Mouse (Mus musculus): ENCODE data around the gene Ccdc194. TPM values are rescaled to one million over a fixed set of nuclear protein-coding genes. Genes with fewer than 3 reads are reported as not detected.
"Not testable (repeated sequence)": the region's sequence is repeated elsewhere in the genome, so short reads cannot be mapped to it uniquely, and the experiment has no call there.

Ccdc194 gene
- polyA plus RNA-seq, 1 experiment from 2014 or later: 0.67 TPM

DNA sequence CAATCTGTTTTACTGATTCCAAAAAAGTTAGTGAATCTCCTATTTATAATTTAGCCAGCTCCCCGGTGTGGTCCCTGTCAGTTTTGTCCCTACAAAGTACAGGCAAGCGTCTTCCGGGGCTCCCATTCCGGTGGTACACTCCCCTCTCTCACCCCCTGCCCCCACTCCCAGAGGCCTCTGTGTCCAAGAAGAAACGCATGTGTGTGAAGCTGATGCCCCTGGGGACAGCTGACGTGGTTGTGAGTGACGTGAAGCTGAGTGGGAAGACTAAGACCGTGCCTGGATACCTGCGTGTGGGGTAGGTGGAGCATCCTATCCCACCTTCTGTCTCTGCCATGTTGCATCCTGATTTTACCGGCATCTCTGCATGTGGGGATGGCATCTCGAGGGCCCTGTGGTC lies 19.5 kb upstream of the Ccdc194 start:
- H3K27me3 ChIP-seq: peaks cover under 1% of the 10 kb centered on the region; the same call in 1 of the 2 replicates
- no peak overlapping the region for H3K27ac ChIP-seq
- no peak overlapping the region for H3K4me2 ChIP-seq (replicated peaks)
- no peak for ATAC-seq (ENCODE audit: low FRiP score)
- WGBS: 92% methylated on average over 11 of the region's 11 CpGs
- no peak overlapping the region for H3K9ac ChIP-seq
- H3K4me3 ChIP-seq: no peak overlapping the region
- H3K36me3 ChIP-seq: peaks cover 35% of the 10 kb centered on the region
- peaks cover 8% of the 10 kb centered on the region for H3K4me1 ChIP-seq
- H3K9me3 ChIP-seq (replicated peaks): no peaks in the 10 kb centered on the region

DNA sequence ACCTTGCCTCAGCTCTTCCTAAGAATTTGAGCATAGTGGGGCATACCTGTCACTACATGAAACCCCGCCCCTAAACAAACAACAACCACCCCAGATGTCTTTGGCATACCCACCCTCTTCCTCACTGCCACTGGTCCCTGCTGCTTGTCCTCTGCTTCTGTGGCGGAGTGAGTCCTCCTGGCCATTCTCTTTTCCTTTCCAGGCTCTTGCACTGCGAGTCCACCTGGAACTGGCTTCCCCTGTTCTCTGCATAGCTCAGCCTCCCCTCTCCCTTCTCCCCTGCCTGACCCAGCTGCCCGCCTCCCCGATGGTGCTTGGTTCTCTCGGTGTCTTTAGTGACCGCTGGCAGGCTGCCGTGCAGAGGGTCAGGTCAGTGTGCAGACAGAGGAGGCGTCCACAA lies 18.2 kb upstream of the Ccdc194 start:
- peaks cover 8% of the 10 kb centered on the region for H3K4me1 ChIP-seq
- no peak overlapping the region for H3K27ac ChIP-seq
- ATAC-seq (ENCODE audit: low FRiP score): no peak
- H3K27me3 ChIP-seq: peaks cover 7% of the 10 kb centered on the region
- H3K4me3 ChIP-seq: peak overlapping the region; percentile 85
- WGBS: 88% methylated on average over 9 of the region's 9 CpGs
- peak overlapping the region; percentile 87; the same call in 1 of the 2 replicates for H3K9ac ChIP-seq
- no peaks in the 10 kb centered on the region for H3K9me3 ChIP-seq (replicated peaks)
- peaks cover 35% of the 10 kb centered on the region for H3K36me3 ChIP-seq
- H3K4me2 ChIP-seq (replicated peaks): peak overlapping the region; percentile 90

DNA sequence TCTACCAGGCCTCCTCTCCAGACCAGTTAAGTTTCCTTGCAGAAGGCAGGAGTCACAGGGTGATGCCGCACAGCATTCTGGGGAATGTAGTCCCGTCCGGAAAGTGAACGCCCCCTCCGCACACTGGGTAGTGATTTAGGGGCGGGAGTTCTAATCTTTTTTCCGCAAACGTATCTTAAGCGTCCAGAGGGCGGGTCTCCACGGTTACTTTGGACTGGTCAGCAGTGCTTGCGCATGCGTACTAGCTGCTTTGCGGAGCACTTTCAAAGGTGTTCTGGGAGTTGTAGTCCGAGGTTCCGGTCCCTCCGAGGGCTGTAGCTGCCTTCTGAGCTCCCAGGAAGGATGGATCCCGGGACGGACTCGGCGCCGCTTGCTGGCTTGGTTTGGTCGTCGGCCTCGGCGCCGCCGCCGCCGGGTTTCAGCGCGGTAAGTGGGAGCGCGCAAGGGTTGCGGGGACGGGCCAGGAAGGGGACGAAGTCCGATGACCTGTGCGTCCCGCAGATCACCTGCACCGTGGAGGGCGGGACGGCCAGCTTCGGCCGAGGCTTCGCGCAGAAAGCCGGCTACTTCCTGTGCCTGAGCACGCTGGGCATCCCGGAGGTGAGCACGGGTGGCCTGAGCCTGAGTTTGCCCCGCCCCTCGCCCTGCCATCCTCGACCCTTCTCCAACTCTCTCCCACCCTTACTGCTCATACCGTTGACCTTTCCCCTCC lies 17.3 kb upstream of the Ccdc194 start, which contains the start of gene Mvb12a:
Mvb12a (plus strand) TSS at position 291 of the 712 bp plus-strand sequence.
- peak within 1 kb of the TSS; percentile 87 for H3K9ac ChIP-seq
- no peak within 1 kb of the TSS for H3K27ac ChIP-seq
- H3K4me1 ChIP-seq: peaks cover 8% of the 10 kb centered on the region
- WGBS: under 1% methylated on average over 44 of the region's 55 CpGs
- H3K4me3 ChIP-seq: peak within 1 kb of the TSS; percentile 85
- H3K27me3 ChIP-seq: peaks cover 16% of the 10 kb centered on the region
- peaks cover 26% of the 10 kb centered on the region for H3K36me3 ChIP-seq
- ATAC-seq (ENCODE audit: low FRiP score): peak; percentile 95
- peak within 1 kb of the TSS; percentile 90 for H3K4me2 ChIP-seq (replicated peaks)
- no peaks in the 10 kb centered on the region for H3K9me3 ChIP-seq (replicated peaks)

- H3K36me3 ChIP-seq: no peaks in the 10 kb centered on the region
- peak within 1 kb of the TSS; percentile 51 for H3K4me2 ChIP-seq (replicated peaks)
- H3K9ac ChIP-seq: no peak within 1 kb of the TSS
- no peak for ATAC-seq (ENCODE audit: low FRiP score)
- H3K4me3 ChIP-seq: peak within 1 kb of the TSS; percentile 26
- no peaks in the 10 kb centered on the region for H3K9me3 ChIP-seq (replicated peaks)
- peaks cover 7% of the 10 kb centered on the region; the same call in 1 of the 2 replicates for H3K4me1 ChIP-seq
- H3K27me3 ChIP-seq: peaks cover 40% of the 10 kb centered on the region
- 3% methylated on average over 37 of the region's 37 CpGs for WGBS
- H3K27ac ChIP-seq: no peak within 1 kb of the TSS
Observed at GRCm38 (mm10) chr8:71537028-71537867, 11.7 kb upstream of the Ccdc194 start, which contains the start of gene Bst2. Bst2 (minus strand) TSS chr8:71537456.

DNA sequence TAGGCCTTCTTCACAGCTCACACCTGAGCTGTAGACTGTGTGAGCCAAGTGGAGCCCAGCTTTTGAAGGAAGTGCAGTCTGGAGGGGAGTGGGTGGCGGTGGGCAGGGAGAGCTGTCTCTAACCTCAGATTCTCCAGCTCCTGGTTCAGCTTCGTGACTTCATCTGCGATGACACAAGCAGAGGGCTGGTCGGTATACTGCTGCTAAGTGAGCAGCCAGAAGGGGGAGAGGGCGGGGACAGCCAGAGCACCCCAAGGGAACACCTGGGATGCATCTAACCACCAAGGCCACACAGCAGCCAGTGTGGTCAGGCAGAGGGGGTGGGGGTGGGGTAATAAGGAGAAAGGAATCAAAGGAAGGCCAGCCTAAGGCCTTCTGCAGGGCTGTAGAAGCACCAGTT lies 10.2 kb upstream of the Ccdc194 start:
- peaks cover 7% of the 10 kb centered on the region; the same call in 1 of the 2 replicates for H3K4me1 ChIP-seq
- no peak overlapping the region for H3K4me2 ChIP-seq (replicated peaks)
- H3K9ac ChIP-seq: no peak overlapping the region
- H3K27ac ChIP-seq: no peak overlapping the region
- 58% methylated on average over 5 of the region's 5 CpGs for WGBS
- H3K36me3 ChIP-seq: no peaks in the 10 kb centered on the region
- no peak for ATAC-seq (ENCODE audit: low FRiP score)
- H3K4me3 ChIP-seq: no peak overlapping the region
- H3K27me3 ChIP-seq: peaks cover 40% of the 10 kb centered on the region
- H3K9me3 ChIP-seq (replicated peaks): no peaks in the 10 kb centered on the region

DNA sequence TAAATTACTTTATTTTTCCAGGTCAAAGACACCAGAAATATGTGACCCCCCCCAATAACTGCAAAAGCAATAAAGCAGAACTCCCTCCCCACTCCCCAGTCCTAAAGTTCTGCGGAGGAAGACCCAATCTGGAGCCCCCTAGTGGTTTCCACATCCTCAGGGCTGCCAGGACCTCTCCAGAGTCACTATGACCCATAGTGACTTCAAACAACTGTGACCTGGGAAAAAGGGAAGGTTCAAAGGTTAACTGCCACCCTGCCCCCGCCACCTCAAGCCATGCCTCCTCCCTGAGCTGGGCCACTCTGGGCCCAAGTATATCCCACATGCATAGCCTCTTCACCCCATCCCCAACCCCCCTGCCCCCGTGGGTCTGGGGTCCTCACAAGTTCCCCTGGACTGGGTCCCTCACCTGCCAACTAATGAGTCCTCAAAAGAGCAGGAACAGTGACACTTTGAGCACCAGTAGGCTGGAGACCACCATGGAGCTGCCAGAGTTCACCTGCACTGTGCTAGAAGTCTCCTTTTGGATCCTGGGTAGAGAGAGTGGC lies 8.8 kb upstream of the Ccdc194 start:
- no peak overlapping the region for H3K4me3 ChIP-seq
- H3K27ac ChIP-seq: no peak overlapping the region
- H3K4me1 ChIP-seq: peaks cover 7% of the 10 kb centered on the region; the same call in 1 of the 2 replicates
- H3K36me3 ChIP-seq: no peaks in the 10 kb centered on the region
- WGBS: 35% methylated on average over 3 of the region's 3 CpGs
- peaks cover 35% of the 10 kb centered on the region for H3K27me3 ChIP-seq
- H3K4me2 ChIP-seq (replicated peaks): no peak overlapping the region
- H3K9me3 ChIP-seq (replicated peaks): no peaks in the 10 kb centered on the region
- H3K9ac ChIP-seq: no peak overlapping the region
- no peak for ATAC-seq (ENCODE audit: low FRiP score)

DNA sequence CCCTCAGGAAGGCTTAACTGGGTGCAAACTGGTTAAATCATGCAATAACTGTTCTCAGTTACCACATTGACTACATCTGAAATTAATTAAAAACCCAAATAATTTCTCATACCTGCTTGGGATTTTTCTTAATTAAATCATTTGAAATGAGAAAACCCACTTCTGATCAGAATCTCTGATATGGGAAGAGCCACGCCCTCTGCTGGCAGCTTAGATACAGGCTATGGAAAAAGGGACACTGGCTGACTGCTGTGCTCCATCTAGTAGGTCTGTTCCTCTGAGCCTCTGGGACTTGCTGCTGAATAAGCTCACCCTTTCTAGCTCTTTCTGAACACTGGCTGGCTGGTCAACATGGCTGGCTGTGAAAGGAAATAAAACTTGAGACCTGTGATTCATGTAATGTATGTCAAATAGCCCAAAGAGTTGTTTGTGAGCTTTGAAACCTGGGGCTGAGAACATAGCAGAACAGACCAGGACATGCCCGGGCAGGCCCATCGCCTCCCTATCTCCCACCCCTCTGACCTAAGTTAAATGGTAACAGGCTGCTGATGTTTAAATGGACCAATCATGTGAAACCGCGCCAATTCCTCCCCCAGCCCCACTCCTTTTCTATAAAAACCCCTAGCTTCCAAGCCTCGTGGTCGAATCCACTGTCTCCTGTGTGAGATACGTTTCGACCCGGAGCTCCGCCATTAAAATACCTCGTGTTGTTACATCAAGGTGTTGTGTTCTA lies 5.4 kb upstream of the Ccdc194 start:
- 74% methylated on average over 6 of the region's 12 CpGs for WGBS

GRCm38 (mm10) chr8:71528362-71529073 lies 3.0 kb upstream of the Ccdc194 start:
- Histone ChIP-seq H3K27me3 (peaks cover 53% of the 10 kb centered on the region), H3K9ac (no peak overlapping the region), H3K4me1 (peaks cover 16% of the 10 kb centered on the region), H3K27ac (no peak overlapping the region), H3K36me3 (no peaks in the 10 kb centered on the region), H3K4me3 (no peak overlapping the region), H3K4me2 (replicated peaks) (no peak overlapping the region), H3K9me3 (replicated peaks) (no peaks in the 10 kb centered on the region)
- WGBS: 82% methylated on average over 11 of the region's 11 CpGs
- ATAC-seq (ENCODE audit: low FRiP score): no peak

More for the DNA sequence above, 5.4 kb upstream of the Ccdc194 start:
- not testable (repeated sequence) for ATAC-seq (ENCODE audit: low FRiP score); H3K4me2 ChIP-seq (replicated peaks); H3K27ac ChIP-seq; H3K9me3 ChIP-seq (replicated peaks); H3K9ac ChIP-seq; H3K4me1 ChIP-seq; H3K4me3 ChIP-seq; H3K36me3 ChIP-seq
- peaks cover 34% of the 10 kb centered on the region for H3K27me3 ChIP-seq

DNA sequence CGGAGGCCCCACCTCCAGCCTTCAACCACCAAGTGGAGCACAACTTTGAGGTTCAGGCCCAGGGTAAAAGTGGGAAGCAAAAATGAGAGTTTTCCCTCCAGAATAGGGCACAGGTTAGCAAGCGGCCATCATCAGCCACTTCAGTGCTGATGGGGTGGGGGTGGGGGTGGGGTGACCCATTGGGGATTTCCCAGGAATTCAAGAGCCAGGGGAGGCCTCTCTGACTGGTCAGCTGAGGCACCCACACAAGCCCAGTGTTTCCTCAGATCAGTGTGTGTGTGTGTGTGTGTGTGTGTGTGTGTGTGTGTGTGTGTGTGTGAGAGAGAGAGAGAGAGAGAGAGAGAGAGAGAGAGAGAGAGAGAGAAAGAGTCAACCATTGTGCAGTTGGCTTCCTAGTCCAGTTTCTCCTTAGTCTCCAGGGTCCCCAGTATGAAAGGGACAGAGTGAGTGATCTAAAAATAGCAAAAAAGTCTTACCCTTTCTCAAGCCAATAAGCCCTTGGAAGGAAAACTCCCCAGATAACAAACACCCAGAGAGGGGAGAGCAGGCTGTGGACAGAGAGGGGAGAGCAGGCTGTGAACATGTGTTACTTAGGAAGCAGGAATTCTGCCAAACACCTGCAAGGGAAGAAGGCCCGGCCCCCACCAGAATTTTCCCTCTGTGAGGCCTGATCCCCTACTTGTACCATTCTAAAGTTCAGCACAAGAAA lies 1.8 kb upstream of the Ccdc194 start:
- Histone ChIP-seq H3K9me3 (replicated peaks) (no peaks in the 10 kb centered on the region), H3K9ac (no peak overlapping the region), H3K4me3 (no peak overlapping the region), H3K36me3 (no peaks in the 10 kb centered on the region), H3K27me3 (peaks cover 56% of the 10 kb centered on the region), H3K27ac (no peak overlapping the region), H3K4me2 (replicated peaks) (no peak overlapping the region), H3K4me1 (peaks cover 16% of the 10 kb centered on the region)
- WGBS: 29% methylated on average over 3 of the region's 3 CpGs
- no peak for ATAC-seq (ENCODE audit: low FRiP score)

- ATAC-seq (ENCODE audit: low FRiP score): no peak
- Histone ChIP-seq H3K9ac (no peak overlapping the region), H3K9me3 (replicated peaks) (no peaks in the 10 kb centered on the region), H3K36me3 (no peaks in the 10 kb centered on the region), H3K4me1 (peaks cover 18% of the 10 kb centered on the region), H3K4me3 (no peak overlapping the region), H3K27ac (no peak overlapping the region), H3K4me2 (replicated peaks) (no peak overlapping the region), H3K27me3 (peaks cover 56% of the 10 kb centered on the region)
- 1% methylated on average over 6 of the region's 6 CpGs for WGBS
Observed at GRCm38 (mm10) chr8:71526272-71526671, 761 bp upstream of the Ccdc194 start.

- peaks cover 36% of the 10 kb centered on the region for H3K27me3 ChIP-seq
- WGBS: 6% methylated on average over 17 of the region's 17 CpGs
- no peak overlapping the region for H3K4me2 ChIP-seq (replicated peaks)
- no peak overlapping the region for H3K4me3 ChIP-seq
- ATAC-seq (ENCODE audit: low FRiP score): peak; percentile 65
- H3K27ac ChIP-seq: no peak overlapping the region
- no peak overlapping the region for H3K9ac ChIP-seq
- H3K9me3 ChIP-seq (replicated peaks): no peaks in the 10 kb centered on the region
- peaks cover 23% of the 10 kb centered on the region for H3K4me1 ChIP-seq
- no peaks in the 10 kb centered on the region for H3K36me3 ChIP-seq
Observed at GRCm38 (mm10) chr8:71521634-71522033, 3.9 kb downstream of the Ccdc194 start.
